Mouse (Mus musculus): ENCODE measurements around the gene Olfr901. TPM values are rescaled to one million over a fixed set of nuclear protein-coding genes. Genes with fewer than 3 reads are reported as not detected.
"Not testable (repeated sequence)": the region's sequence is repeated elsewhere in the genome, so short reads cannot be mapped to it uniquely, and the experiment has no call there.

Gene Olfr901
- not detected in 2 replicates for polyA plus RNA-seq (2015; fragmentation: Nextera tagmentation; extraction: Ambion mirVana)

DNA sequence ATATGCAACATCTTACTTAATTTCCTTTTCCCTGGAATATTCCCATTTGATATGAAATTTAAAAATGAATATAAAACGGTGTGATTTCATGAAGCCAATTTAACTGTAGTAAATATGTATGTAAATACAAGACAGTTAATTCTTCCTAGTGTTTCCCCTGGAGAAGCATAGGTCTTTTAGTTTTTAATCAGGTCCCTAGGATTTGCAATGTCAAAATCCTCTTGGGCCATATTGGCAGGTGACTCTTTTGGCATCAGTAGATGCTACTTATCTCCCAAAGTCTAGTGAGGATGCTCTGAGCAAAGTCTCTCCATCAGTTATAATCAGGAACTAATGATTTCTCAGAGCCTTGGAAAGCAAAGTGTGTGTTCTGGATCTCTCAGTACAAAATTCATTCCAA lies at the start of gene Olfr901:
Gene Olfr901 (plus strand): TSS at position 301 of the 400 bp plus-strand sequence.
- WGBS, result 88% methylated on average over 1 of the region's 1 CpGs
- no peak within 1 kb of the TSS for H3K4me2 ChIP-seq (replicated peaks; ENCODE audit: low read depth)
- DNase-seq (ENCODE audit: low spot score) (no peak), ATAC-seq (ENCODE audit: low FRiP score, low TSS enrichment) (no peak)
- no peak within 1 kb of the TSS for H3K9ac ChIP-seq (ENCODE audit: low read length)
- no peak within 1 kb of the TSS for H3K27ac ChIP-seq (replicated peaks)
- no peak within 1 kb of the TSS for H3K4me3 ChIP-seq (ENCODE audit: low read depth, low read length)
- no peaks in the 10 kb centered on the region for H3K27me3 ChIP-seq (ENCODE audit: control insufficient read depth, insufficient read depth, low read length)
- H3K36me3 ChIP-seq (ENCODE audit: control insufficient read depth, insufficient read depth, low read length), result no peaks in the 10 kb centered on the region
- no peaks in the 10 kb centered on the region for H3K9me3 ChIP-seq (ENCODE audit: control insufficient read depth, low read length)
- no peak for TF ChIP-seq CTCF (IDR thresholded peaks at IDR 0.05; ENCODE audit: low read depth)
- TF ChIP-seq EP300 (optimal IDR thresholded peaks at IDR 0.05), result no peak
- no peaks in the 10 kb centered on the region for H3K4me1 ChIP-seq (replicated peaks; ENCODE audit: control insufficient read depth, insufficient read depth)

DNA sequence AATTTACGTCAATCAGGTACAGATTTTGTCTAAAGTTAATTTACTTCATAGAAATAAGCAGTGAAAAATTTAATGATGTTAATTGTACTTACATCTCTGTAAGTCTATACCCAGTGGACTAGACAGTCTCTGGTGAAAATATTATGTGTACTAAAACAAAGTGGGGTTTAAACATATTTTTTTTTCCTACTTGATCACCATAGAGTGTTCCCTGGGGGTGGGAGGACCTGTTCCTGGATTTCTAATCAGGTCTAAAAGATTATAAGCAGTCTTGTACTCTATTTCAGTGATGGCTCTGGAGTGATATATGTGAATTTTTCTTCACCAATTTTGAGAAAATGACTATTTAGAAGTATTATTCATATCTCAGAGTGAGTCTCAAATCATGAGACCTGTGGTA lies 27.9 kb upstream of the Olfr901 start, which contains the start of gene Olfr147:
Gene Olfr147 (plus strand): TSS at position 301 of the 400 bp plus-strand sequence.
- Histone ChIP-seq H3K9ac (ENCODE audit: low read length) (no peak within 1 kb of the TSS), H3K9me3 (ENCODE audit: control insufficient read depth, low read length) (no peaks in the 10 kb centered on the region), H3K27ac (replicated peaks) (no peak within 1 kb of the TSS), H3K36me3 (ENCODE audit: control insufficient read depth, insufficient read depth, low read length) (no peaks in the 10 kb centered on the region), H3K4me2 (replicated peaks; ENCODE audit: low read depth) (no peak within 1 kb of the TSS), H3K27me3 (ENCODE audit: control insufficient read depth, insufficient read depth, low read length) (no peaks in the 10 kb centered on the region), H3K4me3 (ENCODE audit: low read depth, low read length) (no peak within 1 kb of the TSS), H3K4me1 (replicated peaks; ENCODE audit: control insufficient read depth, insufficient read depth) (no peaks in the 10 kb centered on the region)
- no peak for ATAC-seq (ENCODE audit: low FRiP score, low TSS enrichment)
- DNase-seq (ENCODE audit: low spot score), result no peak
- WGBS, result 78% methylated on average over 1 of the region's 1 CpGs
- no peak for TF ChIP-seq CTCF (IDR thresholded peaks at IDR 0.05; ENCODE audit: low read depth)
- TF ChIP-seq EP300 (optimal IDR thresholded peaks at IDR 0.05), result no peak

DNA sequence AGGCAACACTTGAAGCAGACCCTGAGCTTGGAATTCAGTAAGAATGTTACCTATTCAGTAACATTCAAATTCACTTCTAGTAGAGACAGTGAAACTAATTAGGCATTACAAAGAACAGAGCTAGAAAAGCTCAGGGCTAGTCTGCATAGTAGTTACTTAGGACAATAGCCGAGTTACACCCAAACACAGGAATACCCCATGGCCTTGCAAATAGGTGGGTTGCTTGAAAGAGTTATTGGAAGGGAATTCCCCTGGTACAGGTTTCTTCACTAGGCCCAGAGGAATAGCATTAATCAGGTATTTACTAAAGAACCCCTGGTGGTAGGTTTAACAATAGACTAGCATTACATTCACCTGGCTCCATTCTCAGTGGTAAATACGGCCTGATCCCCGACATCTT lies 21.8 kb upstream of the Olfr901 start:
- not testable (repeated sequence) for ATAC-seq (ENCODE audit: low FRiP score, low TSS enrichment)

DNA sequence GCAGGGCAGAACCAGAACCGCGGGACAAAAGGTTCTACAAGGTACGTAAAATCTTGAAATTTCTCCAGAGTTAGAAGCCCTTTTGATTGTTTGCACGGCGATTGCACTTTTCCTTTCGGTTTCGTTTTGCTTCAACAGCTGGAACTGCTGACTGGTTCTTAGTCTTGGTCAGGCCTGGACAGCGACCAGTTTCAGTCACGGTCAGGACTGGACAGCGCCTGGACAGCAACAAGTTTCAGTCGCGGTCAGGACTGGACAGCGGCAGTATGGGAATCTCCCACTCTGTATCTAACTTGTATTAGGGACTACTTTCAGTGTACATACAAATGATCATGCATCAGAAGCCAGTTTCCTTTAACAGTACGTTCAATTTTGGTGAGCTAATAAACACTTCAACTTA lies 15.8 kb upstream of the Olfr901 start:
- ATAC-seq (ENCODE audit: low FRiP score, low TSS enrichment); H3K9ac ChIP-seq (ENCODE audit: low read length); H3K4me1 ChIP-seq (replicated peaks; ENCODE audit: control insufficient read depth, insufficient read depth); H3K27ac ChIP-seq (replicated peaks); H3K4me2 ChIP-seq (replicated peaks; ENCODE audit: low read depth); H3K27me3 ChIP-seq (ENCODE audit: control insufficient read depth, insufficient read depth, low read length); H3K9me3 ChIP-seq (ENCODE audit: control insufficient read depth, low read length); H3K4me3 ChIP-seq (ENCODE audit: low read depth, low read length); H3K36me3 ChIP-seq (ENCODE audit: control insufficient read depth, insufficient read depth, low read length); DNase-seq (ENCODE audit: low spot score): not testable (repeated sequence)
- 86% methylated on average over 14 of the region's 14 CpGs for WGBS

More for the DNA sequence above, 21.8 kb upstream of the Olfr901 start:
- not testable (repeated sequence) for H3K9me3 ChIP-seq (ENCODE audit: control insufficient read depth, low read length); H3K4me2 ChIP-seq (replicated peaks; ENCODE audit: low read depth); H3K9ac ChIP-seq (ENCODE audit: low read length); H3K36me3 ChIP-seq (ENCODE audit: control insufficient read depth, insufficient read depth, low read length); DNase-seq (ENCODE audit: low spot score); H3K4me3 ChIP-seq (ENCODE audit: low read depth, low read length); H3K27ac ChIP-seq (replicated peaks); H3K27me3 ChIP-seq (ENCODE audit: control insufficient read depth, insufficient read depth, low read length); H3K4me1 ChIP-seq (replicated peaks; ENCODE audit: control insufficient read depth, insufficient read depth)
- WGBS, result 93% methylated on average over 3 of the region's 3 CpGs

DNA sequence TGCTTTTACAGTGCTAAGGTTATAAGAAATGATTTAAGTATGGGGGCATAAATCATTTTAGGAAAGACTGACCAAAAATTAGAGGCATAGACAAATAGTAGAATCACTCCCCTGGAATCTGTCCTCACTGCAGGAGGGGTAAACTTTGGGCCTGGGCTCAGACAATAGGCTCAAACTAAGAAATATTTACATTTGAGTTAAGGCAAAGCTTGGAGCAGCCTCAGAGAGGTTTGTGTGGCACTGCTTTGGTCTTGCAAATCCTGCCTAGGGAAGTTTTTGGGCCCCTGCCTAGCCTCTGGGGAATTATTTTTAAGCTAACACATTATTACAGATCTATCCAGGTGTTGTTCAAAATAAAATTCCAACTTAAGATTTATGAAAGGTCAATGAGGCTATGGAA lies 5.5 kb upstream of the Olfr901 start:
- DNase-seq (ENCODE audit: low spot score) (no peak), ATAC-seq (ENCODE audit: low FRiP score, low TSS enrichment) (no peak)
- H3K9me3 ChIP-seq (ENCODE audit: control insufficient read depth, low read length), result no peaks in the 10 kb centered on the region
- no peaks in the 10 kb centered on the region for H3K4me1 ChIP-seq (replicated peaks; ENCODE audit: control insufficient read depth, insufficient read depth)
- no peak overlapping the region for H3K4me3 ChIP-seq (ENCODE audit: low read depth, low read length)
- H3K9ac ChIP-seq (ENCODE audit: low read length), result no peak overlapping the region
- no peak for TF ChIP-seq EP300 (optimal IDR thresholded peaks at IDR 0.05)
- no peak for TF ChIP-seq CTCF (IDR thresholded peaks at IDR 0.05; ENCODE audit: low read depth)
- H3K27ac ChIP-seq (replicated peaks), result no peak overlapping the region
- H3K27me3 ChIP-seq (ENCODE audit: control insufficient read depth, insufficient read depth, low read length), result no peaks in the 10 kb centered on the region
- H3K36me3 ChIP-seq (ENCODE audit: control insufficient read depth, insufficient read depth, low read length), result no peaks in the 10 kb centered on the region
- no peak overlapping the region for H3K4me2 ChIP-seq (replicated peaks; ENCODE audit: low read depth)

DNA sequence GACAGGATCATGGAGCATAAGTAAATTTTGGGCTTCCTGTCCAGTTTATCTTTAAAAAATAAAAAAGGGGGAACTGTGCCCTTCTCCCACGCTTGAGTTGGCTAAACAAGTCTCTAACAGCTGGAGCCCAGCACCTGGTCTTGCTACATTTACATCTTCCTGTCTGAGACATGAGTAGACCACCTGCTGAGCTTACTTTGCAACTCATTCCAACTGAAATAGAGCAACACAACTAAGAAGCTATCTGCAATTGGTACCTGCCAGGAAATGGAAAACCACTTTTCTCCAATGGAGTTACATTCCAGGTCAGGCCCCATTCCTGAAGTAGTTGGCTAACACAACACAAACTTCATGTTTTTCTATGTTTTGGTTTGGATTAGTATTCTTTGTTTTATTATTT lies 2.2 kb upstream of the Olfr901 start:
- no peak overlapping the region for H3K27ac ChIP-seq (replicated peaks)
- no peaks in the 10 kb centered on the region for H3K27me3 ChIP-seq (ENCODE audit: control insufficient read depth, insufficient read depth, low read length)
- DNase-seq (ENCODE audit: low spot score), result no peak
- no peaks in the 10 kb centered on the region for H3K4me1 ChIP-seq (replicated peaks; ENCODE audit: control insufficient read depth, insufficient read depth)
- H3K9me3 ChIP-seq (ENCODE audit: control insufficient read depth, low read length), result no peaks in the 10 kb centered on the region
- 48% methylated on average over 1 of the region's 1 CpGs for WGBS
- H3K4me3 ChIP-seq (ENCODE audit: low read depth, low read length), result no peak overlapping the region
- H3K4me2 ChIP-seq (replicated peaks; ENCODE audit: low read depth), result no peak overlapping the region
- ATAC-seq (ENCODE audit: low FRiP score, low TSS enrichment), result no peak
- H3K9ac ChIP-seq (ENCODE audit: low read length), result no peak overlapping the region
- no peaks in the 10 kb centered on the region for H3K36me3 ChIP-seq (ENCODE audit: control insufficient read depth, insufficient read depth, low read length)
- TF ChIP-seq CTCF (IDR thresholded peaks at IDR 0.05; ENCODE audit: low read depth), result no peak
- TF ChIP-seq EP300 (optimal IDR thresholded peaks at IDR 0.05), result no peak

All from stomach, postnatal 0 days (tissue).